Mouse (Mus musculus): ENCODE measurements at regions not wholly inside any gene's neighbourhood (a gene's known extent, or its start where the extent isn't known, plus 50 kb on each side); places are given as distances from the start of the nearest gene placed in this dataset.

GRCm38 (mm10) chr15:5462651-5463050 lies 218.7 kb upstream of the Ptger4 start:
- TF ChIP-seq CTCF (conservative IDR thresholded peaks at IDR 0.05; ENCODE audit: insufficient read depth, insufficient read length, low read depth, low read length) (no peak), POLR2A (IDR thresholded peaks at IDR 0.05; ENCODE audit: low read depth, low read length) (no peak)

All from kidney, adult 2 months (tissue).